Mouse (Mus musculus): ENCODE data around the gene Cpne1.
"Not testable (repeated sequence)": the region's sequence is repeated elsewhere in the genome, so short reads cannot be mapped to it uniquely, and the experiment has no call there.

The Cpne1 gene

DNA sequence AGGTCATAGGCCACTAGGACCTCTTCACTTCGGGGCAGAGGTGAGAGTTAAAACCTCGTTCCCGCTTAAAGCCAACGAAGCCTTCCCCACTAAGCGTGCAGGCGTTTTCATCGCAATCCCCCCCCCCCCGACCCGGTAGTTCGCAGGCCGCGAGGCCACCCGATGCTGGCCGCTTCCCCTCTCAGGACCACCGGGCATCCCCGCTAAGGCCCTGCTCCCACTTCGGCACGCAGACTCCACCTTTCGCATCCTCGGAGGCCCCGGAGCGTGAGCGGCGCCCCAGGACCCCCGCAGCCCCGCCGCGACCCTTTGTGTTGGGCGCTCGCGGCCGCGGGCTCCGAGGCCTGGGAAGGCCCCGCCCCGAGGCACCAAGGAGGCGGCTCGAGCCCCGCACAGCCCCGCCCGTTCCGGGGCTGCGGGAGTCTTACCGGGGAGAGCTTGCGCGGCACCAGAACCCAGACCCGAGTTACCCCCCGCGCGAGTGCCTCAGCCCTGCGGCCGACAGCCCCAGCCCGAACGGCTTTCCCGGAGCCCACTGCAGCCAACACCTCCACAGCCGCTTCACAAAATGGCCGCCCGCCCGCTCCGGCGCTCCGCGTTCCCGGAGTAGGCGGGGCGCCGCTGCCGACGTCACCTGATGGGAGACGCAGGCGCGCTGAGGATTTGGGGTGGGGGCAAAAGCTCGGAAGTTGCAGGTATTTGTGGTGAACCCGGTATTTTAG lies at the start of gene Cpne1, which contains the start of gene Rbm12:
Gene Cpne1, minus strand, starts transcription at position 608 of the 722 bp plus-strand sequence.
Gene Rbm12, minus strand, starts transcription at position 621 of the 722 bp plus-strand sequence.
- DNase-seq (ENCODE audit: low spot score in 2 of 2): peak; percentile 85 to 89

DNA sequence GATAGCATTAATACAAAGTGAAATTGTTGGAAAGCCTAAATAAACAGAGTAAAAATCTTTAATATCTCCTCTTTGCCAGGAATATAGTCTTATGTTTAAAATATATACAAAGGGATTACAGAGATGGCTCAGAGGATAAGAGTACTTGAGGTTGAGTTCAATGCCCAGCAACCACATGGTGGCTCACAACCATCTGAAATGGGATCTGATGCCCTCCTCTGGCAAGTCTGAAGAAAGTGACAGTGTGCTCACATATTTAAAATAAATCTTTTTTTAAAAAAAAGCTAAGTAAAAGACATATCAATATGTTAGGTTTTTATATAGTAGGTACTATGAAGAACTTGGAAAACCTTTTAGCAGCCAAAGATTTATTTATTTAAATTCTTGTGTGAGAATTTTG lies 39.8 kb upstream of the Cpne1 start:
- DNase-seq (ENCODE audit: low spot score in 2 of 2): no peak

GRCm38 (mm10) chr2:156147316-156147915 lies 35.7 kb upstream of the Cpne1 start:
- DNase-seq (ENCODE audit: low spot score in 2 of 2): no peak

DNA sequence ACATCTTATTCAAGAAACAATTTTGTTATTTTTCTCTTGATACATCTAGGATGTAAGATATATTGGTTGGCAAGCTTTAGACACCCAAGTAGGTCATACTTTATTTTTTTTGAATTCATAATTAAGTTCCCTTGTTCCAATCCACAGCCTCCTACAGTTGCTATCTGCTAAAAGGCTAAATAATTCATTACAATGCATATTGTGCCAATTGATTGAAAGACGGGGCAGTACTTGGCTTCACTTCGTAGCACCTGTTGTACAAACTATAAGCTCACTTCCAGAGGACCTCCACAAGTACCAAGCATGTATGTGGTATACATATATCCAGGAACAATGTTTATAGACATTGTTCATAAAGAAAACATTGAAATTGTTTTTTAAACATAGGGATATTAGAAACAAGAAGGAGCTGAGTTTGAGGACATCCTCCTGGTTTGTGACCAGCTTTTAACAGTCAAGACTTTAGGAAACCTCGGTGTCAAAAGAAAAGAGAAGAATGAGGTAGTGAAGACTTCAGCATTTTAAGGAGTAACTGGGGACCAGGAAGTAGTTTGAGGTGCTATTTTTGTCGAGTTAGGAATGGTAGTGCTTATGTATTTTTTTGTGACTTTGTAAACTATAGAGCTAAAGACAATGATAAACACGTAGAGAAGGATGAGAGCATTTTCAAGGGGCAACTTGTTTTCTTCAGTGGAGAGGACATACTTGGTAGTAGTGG lies 34.7 kb upstream of the Cpne1 start:
- DNase-seq (ENCODE audit: low spot score in 2 of 2): no peak

DNA sequence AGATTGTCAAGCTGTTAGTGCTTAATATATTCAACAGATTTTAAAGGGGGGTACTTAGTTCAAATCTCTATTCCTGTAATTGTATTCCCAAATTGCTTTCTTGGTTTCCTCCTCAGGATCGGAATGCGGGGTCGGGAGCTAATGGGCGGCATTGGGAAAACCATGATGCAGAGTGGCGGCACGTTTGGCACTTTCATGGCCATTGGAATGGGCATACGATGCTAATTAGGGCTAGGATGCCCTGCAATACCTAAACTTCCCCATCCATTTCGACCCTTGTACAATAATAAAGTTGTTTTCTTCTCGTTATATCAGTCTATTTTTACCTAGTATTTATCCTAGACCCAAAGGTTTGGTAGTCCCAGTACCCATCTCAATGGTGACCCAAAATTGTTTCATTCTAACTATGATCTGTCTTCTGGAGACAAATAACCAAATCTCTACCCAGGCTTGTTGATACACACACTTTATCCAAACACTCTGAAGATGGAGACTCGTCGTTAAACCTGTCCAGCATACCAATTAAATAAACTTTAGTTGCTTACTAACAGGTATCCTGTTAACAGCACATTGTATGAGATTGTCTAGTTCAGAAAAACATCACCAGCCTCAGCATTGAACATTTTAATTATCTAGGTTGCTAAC lies 33.8 kb upstream of the Cpne1 start:
- DNase-seq (ENCODE audit: low spot score in 2 of 2): no peak

GRCm38 (mm10) chr2:156143953-156144724 lies 32.4 kb upstream of the Cpne1 start, which contains the start of the genes Romo1 and Nfs1:
TSS of gene Romo1 (plus strand) at chr2:156144039.
TSS of gene Nfs1 (minus strand) at chr2:156144186.
- peak; percentile 88 to 90 for DNase-seq (ENCODE audit: low spot score in 2 of 2)

DNA sequence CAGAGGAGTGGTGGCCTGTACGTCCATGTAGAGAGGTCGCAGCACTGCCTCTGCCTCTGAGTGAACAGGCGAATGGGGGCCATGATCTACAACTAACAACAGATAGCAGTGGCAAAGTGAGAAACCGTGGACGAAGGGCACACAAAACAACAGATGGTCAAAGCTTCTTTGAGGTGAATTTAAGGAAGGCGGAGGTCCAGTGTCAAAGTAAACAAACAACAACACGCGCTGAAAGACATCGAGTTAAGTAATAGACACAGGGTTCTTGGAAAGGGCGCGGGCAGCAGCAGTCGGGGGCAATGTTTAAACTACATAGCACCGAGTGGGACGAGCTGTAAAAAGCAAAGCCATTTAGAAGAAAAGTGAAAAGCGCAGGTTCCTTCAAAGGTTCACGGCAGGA lies 31.6 kb upstream of the Cpne1 start:
- DNase-seq (ENCODE audit: low spot score in 2 of 2): no peak

GRCm38 (mm10) chr2:156142820-156143219 lies 31.1 kb upstream of the Cpne1 start:
- DNase-seq (ENCODE audit: low spot score in 2 of 2): no peak

DNA sequence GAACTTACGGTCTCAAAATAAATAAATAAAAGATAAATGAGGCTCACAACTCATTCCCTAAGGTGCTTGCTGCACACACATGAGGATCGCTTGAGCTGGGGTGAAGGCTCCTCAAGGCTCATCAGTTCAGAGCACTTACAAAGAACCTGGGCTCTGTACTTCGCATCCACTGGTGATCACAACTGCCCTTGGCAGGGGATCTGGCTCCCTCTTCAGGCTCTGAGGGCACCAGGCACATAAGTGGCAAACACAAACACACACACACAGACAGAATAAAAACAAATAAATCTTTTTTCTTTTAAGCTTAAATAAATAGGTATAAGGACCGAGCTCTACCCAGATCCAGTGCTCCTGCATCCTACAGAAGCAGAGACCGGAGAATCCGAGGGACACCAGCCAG lies 23.9 kb upstream of the Cpne1 start:
- no peak for DNase-seq (ENCODE audit: low spot score in 2 of 2)

DNA sequence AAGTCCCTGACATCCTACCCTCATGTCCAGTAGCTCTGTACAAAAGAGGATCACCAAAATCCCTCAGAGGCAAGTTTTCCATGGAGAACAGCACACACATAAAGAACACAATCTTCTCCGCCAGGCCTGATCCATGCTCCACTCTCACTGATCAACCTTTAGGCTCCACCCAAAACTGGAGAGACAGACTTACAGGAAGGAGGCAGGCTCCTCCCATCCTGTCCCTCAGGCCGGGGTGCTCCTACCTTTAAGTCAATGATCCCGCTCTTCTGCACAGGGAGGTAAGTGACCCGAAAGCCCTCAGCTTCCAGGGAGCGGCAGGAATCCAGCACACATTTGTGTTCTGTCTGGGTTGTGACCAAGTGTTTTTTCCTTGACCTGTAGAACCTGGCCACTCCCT lies 22.4 kb upstream of the Cpne1 start:
- no peak for DNase-seq (ENCODE audit: low spot score in 2 of 2)

DNA sequence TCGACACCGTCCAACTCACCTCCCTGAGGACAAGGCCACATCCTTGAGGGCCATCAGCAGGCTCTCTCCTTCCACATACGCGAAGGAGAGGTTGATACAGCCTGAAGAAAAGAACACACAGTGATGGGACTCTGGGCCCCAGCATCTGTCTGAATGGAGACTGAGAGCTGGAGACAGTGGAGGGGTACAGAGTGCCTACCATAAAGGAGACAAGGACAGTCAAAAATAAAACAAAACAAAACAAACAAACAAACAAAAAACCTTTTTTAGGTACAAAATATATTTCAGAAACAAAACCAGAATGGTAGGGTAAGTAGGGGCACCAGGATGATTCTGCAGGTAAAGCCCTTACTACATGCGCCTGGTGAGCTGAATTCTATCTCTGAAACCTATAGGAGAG lies 15.2 kb upstream of the Cpne1 start, which contains the start of gene Gm28036:
Gene Gm28036, minus strand, starts transcription at position 101 of the 400 bp plus-strand sequence.
- DNase-seq (ENCODE audit: low spot score in 2 of 2): no peak

DNA sequence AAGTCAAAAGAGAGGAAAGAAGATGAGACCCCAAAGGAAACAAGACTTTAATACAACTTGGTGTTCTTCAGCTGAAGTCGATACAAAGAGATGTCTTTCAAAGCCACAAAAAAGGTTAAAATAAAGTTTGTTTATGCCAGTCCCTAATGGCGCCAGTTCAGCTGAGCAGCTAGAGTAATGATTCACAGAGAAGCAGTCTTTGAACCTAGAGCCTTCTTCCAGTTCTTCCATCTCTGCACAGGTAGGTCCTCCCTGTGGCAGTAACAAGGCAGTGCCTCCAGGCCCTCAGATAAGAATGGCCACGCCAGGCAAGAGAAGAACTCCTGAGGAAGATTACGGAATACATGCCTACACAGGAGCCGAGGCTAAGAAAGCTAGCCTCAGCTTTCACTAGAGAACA lies 12.0 kb upstream of the Cpne1 start:
- DNase-seq (ENCODE audit: low spot score in 2 of 2): no peak

DNA sequence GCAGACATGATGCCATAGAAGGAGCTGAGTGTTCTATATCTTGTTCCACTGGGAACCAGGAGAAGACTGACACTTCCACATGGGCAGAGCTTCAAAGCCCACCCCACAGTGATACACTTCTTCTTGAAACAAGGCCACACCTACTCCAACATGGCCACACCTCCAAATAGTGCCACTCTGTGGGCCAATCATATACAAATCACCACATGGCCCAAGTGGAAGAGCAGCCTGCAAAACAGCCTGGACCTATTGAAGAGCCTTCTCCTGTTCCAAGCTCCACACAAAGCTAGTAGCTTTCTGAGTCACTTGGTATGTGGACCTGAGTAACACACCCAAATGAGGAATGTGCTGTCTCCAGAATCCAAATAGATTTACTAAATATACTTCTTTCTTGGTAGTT lies 7.8 kb upstream of the Cpne1 start:
- no peak for DNase-seq (ENCODE audit: low spot score in 2 of 2)

GRCm38 (mm10) chr2:156112080-156112423 lies 287 bp upstream of the Cpne1 start:
- DNase-seq (ENCODE audit: low spot score in 2 of 2): not testable (repeated sequence)

DNA sequence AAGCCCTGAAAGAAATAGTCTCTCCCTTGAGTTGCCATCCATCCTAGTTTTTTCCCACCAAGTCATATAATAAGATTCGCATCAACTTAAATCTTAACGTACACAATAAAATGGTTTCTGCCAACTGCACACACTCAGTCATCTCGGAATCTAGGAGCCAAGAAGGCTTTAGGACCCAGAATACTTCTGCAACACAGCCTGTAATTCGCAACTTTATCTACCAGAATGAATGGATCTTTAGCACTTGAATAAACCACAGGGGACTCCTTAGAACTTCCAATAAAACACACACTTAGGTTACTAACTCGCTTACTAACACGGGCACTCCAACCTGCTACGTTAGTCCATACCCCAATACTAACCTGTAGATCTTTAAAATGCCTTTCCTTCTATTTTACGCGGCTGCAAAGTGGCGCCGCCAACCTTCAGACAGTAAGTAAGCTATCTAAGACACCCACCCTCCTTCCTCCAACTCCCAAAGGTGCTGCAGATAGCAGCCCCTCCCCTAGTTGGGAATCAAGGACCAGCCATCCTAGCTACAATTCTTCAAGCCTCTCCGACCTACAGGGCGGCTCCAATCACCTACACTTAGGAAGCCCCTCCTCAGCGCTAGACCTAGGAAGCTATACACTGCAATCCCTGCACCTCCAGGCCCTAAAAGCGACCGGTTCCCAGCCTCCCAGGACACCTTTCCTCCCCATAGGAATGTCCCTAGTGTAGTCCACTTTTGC lies 973 bp downstream of the Cpne1 start:
- DNase-seq (ENCODE audit: low spot score in 2 of 2): no peak

GRCm38 (mm10) chr2:156091926-156092325 lies 19.8 kb downstream of the Cpne1 start:
- DNase-seq (ENCODE audit: low spot score in 2 of 2): no peak

DNA sequence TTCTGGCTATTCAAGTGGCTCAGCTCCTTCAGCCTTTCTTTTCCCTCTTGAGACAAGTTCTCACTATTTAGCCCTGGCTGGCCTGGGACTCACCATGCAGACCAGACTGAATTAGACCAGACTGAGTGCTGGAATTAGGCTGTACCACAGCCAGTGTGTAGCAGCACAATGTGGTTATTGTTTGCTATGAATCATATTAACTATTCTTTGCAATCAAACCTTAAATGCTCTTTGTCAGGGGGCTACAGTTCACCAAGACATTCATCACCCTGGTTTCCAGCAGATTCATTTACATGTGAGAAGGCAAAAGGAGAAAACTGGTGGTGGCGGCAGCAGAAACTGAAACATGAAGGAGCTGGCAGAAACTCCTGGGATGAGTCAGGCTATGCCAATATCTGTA lies 22.0 kb downstream of the Cpne1 start:
- no peak for DNase-seq (ENCODE audit: low spot score in 2 of 2)

DNA sequence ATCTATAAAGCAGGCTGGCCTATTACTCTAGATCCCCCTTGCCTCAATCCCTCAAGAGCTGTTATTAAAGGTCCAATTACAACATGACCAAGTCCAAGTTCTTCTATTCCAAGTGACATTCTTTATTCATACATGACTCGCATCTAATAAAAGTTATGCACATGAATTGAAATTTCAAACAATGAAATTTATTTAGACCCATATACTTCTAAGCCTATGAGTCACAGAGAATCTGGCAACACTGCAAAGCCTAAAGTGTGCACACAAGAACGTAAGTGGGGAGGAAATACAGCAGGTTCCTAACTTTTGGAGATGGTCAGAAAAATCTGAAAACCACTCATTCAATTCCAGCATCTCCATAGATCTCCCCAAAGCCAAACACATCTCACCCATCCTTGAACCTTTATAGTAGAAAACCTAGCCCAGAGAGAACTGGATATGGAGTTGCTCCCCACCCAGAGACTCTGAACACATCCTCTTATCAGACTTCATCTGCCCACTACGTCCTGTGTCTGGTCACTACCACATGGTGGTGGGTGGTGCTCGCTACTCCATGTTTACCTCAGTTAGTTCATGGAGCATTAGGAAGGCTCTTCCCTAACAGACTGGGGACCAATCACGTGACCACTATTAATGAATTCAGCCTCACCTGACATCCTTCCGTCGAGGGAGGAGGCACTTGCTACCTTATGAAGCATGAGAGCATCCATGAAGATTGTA lies 24.2 kb downstream of the Cpne1 start:
- no peak for DNase-seq (ENCODE audit: low spot score in 2 of 2)

- DNase-seq (ENCODE audit: low spot score in 2 of 2): no peak
Measured at GRCm38 (mm10) chr2:156084541-156084940, 27.2 kb downstream of the Cpne1 start.

DNA sequence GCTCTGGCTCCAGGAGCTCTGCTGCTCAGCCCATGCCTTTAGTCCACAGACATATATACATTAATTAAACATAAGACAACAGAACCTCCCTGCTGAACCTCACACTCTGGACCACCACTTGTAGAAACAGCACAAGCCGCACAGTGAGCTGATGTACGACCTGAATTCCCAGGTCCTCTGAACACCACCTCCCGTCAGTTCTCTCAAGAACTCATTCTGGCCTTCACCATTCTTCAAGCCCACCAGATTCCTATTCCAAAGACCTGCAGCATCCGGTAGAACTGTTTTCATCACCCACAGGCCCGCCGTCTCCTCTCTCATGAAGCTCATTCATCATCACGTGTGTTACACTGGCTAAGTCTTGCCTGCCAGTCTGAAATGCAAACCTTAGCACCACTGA lies 31.4 kb downstream of the Cpne1 start:
- no peak for DNase-seq (ENCODE audit: low spot score in 2 of 2)
